In genomic region chr17:33965082-33965845, GRCm38 (mm10) we compare ENCODE assay signal across 16 mouse cellular contexts.
"Had no signal": no experiment of that assay in that cellular context is flagged by ENCODE, and none has a peak within 500 bp of the region (broad histone marks: within the 10 kb centered on the region; RNA-seq: fewer than 3 reads in every experiment).

No protein-coding gene starts in this region.

- DNase-seq: heart, postnatal 10 days; heart, postnatal 14 days; heart, postnatal 36 days; heart, postnatal 4 days; kidney, adult 11 months; kidney, adult 18-20 months; kidney, adult 2 months; kidney, adult 8-10 months; kidney, adult 9 months; kidney, postnatal 10 days; kidney, postnatal 14 days; kidney, postnatal 25 days; kidney, postnatal 36 days; kidney, postnatal 4 days; layer of hippocampus, adult 9-11 months; layer of hippocampus, postnatal 36 days had no signal
